Mouse (Mus musculus) limb, embryonic 10.5 days (tissue): ENCODE measurements around the gene Zbtb44. TPM values are rescaled to one million over a fixed set of nuclear protein-coding genes. Genes with fewer than 3 reads are reported as not detected.
A peak's percentile ranks its signal among the peaks of the same experiment; 100 is the strongest.

Experiments
- DNase-seq: peaks from one replicate; pipeline ENCODE4 v3.0.0-alpha.2; 2017; ENCODE audit warnings: low spot score
- H3K27ac ChIP-seq: fragments of 300-500 bp; sonication (generic); 2 replicates; pipeline ENCODE4 v1.5.1; 2016; ENCODE audit warnings: mild to moderate bottlenecking
- H3K27me3 ChIP-seq: fragments of 300-500 bp; sonication (generic); 2 replicates; pipeline ENCODE4 v1.6.1; 2016; ENCODE audit warnings: low read depth, mild to moderate bottlenecking; ENCODE audit not compliant: poor library complexity, severe bottlenecking
- H3K36me3 ChIP-seq: fragments of 300-500 bp; sonication (generic); 2 replicates; pipeline ENCODE4 v1.6.1; 2016; ENCODE audit warnings: mild to moderate bottlenecking, moderate library complexity
- H3K4me1 ChIP-seq: fragments of 300-500 bp; sonication (generic); 2 replicates; pipeline ENCODE4 v1.6.1; 2016
- H3K4me3 ChIP-seq: fragments of 300-500 bp; sonication (generic); 2 replicates; pipeline ENCODE4 v1.5.1; 2016; ENCODE audit warnings: mild to moderate bottlenecking, moderate library complexity
- H3K9me3 ChIP-seq: fragments of 300-500 bp; sonication (generic); replicated peaks from 2 replicates; pipeline ENCODE4 v1.6.1; 2016; ENCODE audit warnings: mild to moderate bottlenecking
- WGBS: fragments of 180-500 bp; shearing (Covaris S2); methylation state at CpG from one replicate; pipeline ENCODE4 v1.1.7; 2016; 5-methylcytosine and 5-hydroxymethylcytosine counted together
- polyA plus RNA-seq: library from polyadenylated mRNA; unstranded; fragments of >200 nt; fragmentation: Nextera tagmentation; extraction: Ambion mirVana; gene quantifications from 2 replicates; pipeline ENCODE4 v1.2.1, GENCODE M21; 2016

Gene Zbtb44
- polyA plus RNA-seq, 1 experiment from 2014 or later, result 4.8 TPM

- Histone ChIP-seq H3K4me3 (peak overlapping the region; percentile 24; the same call in 1 of the 2 replicates), H3K36me3 (no peaks in the 10 kb centered on the region), H3K27ac (no peak overlapping the region), H3K9me3 (no peaks in the 10 kb centered on the region), H3K27me3 (peaks cover 14% of the 10 kb centered on the region), H3K4me1 (peaks cover 9% of the 10 kb centered on the region)
- 7% methylated on average over 15 of the region's 15 CpGs for WGBS
- peak; percentile 82 for DNase-seq
These were observed 51.7 kb downstream of the Zbtb44 start for GRCm38 (mm10) chr9:31082054-31082666.

- Histone ChIP-seq H3K27me3 (peaks cover 18% of the 10 kb centered on the region), H3K4me3 (no peak overlapping the region), H3K36me3 (no peaks in the 10 kb centered on the region), H3K9me3 (no peaks in the 10 kb centered on the region), H3K4me1 (peaks cover 9% of the 10 kb centered on the region), H3K27ac (no peak overlapping the region)
- no peak for DNase-seq
- WGBS, result 78% methylated on average over 6 of the region's 6 CpGs
These were observed 52.3 kb downstream of the Zbtb44 start for GRCm38 (mm10) chr9:31082771-31083170.

- H3K4me1 ChIP-seq, result peaks cover 9% of the 10 kb centered on the region
- H3K36me3 ChIP-seq, result no peaks in the 10 kb centered on the region
- peaks cover 21% of the 10 kb centered on the region for H3K27me3 ChIP-seq
- WGBS, result 75% methylated on average over 5 of the region's 5 CpGs
- H3K4me3 ChIP-seq, result no peak overlapping the region
- no peaks in the 10 kb centered on the region for H3K9me3 ChIP-seq
- no peak for DNase-seq
- no peak overlapping the region for H3K27ac ChIP-seq
These were observed 55.1 kb downstream of the Zbtb44 start for GRCm38 (mm10) chr9:31085556-31085955.

GRCm38 (mm10) chr9:31086085-31086753 lies 55.8 kb downstream of the Zbtb44 start:
- H3K4me1 ChIP-seq, result peaks cover 9% of the 10 kb centered on the region
- no peaks in the 10 kb centered on the region for H3K9me3 ChIP-seq
- no peak overlapping the region for H3K27ac ChIP-seq
- no peaks in the 10 kb centered on the region for H3K36me3 ChIP-seq
- WGBS, result 16% methylated on average over 10 of the region's 10 CpGs
- DNase-seq, result peak; percentile 83
- H3K4me3 ChIP-seq, result no peak overlapping the region
- H3K27me3 ChIP-seq, result peaks cover 21% of the 10 kb centered on the region

DNA sequence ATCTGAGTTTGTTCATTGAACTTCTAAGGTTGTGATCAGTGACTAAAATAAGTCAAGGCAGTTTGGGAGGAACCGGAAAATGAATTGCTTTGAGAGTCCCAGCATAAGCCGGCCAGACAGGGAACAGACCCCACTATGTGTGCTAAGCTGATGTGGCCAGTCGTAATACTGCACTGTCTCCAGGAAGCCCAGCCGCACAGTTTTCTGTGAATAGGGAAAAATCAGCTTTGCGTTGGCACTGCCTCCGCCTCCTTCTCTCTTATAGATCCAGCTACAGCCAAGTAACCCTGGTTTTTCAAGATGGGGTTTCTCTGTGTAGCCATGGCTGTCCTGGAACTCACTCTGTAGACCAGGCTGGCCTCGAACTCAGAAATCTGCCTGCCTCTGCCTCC lies 56.3 kb downstream of the Zbtb44 start:
- H3K4me1 ChIP-seq, result peaks cover 9% of the 10 kb centered on the region
- 86% methylated on average over 7 of the region's 7 CpGs for WGBS
- no peak overlapping the region for H3K4me3 ChIP-seq
- H3K36me3 ChIP-seq, result no peaks in the 10 kb centered on the region
- no peak for DNase-seq
- H3K9me3 ChIP-seq, result no peaks in the 10 kb centered on the region
- no peak overlapping the region for H3K27ac ChIP-seq
- peaks cover 21% of the 10 kb centered on the region for H3K27me3 ChIP-seq

- peak; percentile 23 for DNase-seq
- Histone ChIP-seq H3K36me3 (no peaks in the 10 kb centered on the region), H3K27ac (no peak overlapping the region), H3K9me3 (no peaks in the 10 kb centered on the region), H3K27me3 (peaks cover 21% of the 10 kb centered on the region), H3K4me1 (peaks cover 4% of the 10 kb centered on the region; the same call in 1 of the 2 replicates), H3K4me3 (no peak overlapping the region)
- WGBS, result 78% methylated on average over 4 of the region's 4 CpGs
These were observed 57.0 kb downstream of the Zbtb44 start for GRCm38 (mm10) chr9:31087466-31087865.

DNA sequence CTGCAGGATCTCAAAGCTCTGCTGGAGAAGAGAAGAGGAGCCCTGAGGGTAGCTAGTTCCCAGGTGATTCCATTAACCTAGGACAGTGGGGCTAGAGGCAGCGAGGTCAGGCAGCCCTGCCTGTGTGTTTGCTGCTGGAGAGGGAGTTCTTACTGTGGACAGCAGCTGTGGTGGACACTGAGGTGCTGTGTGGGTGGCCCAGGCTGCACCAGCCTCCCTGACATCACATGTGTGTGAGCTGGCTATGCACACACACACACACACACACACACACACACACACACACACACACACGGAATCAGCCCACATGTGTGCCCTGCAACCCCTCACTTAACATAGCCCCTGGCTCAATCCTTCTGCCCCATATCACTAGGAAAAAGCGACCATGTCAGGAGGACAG lies 57.7 kb downstream of the Zbtb44 start:
- Histone ChIP-seq H3K27me3 (peaks cover 17% of the 10 kb centered on the region), H3K27ac (no peak overlapping the region), H3K36me3 (no peaks in the 10 kb centered on the region), H3K9me3 (no peaks in the 10 kb centered on the region), H3K4me1 (peaks cover 4% of the 10 kb centered on the region; the same call in 1 of the 2 replicates), H3K4me3 (no peak overlapping the region)
- WGBS, result 74% methylated on average over 3 of the region's 3 CpGs
- peak; percentile 26 for DNase-seq

GRCm38 (mm10) chr9:31088883-31089282 lies 58.4 kb downstream of the Zbtb44 start:
- WGBS, result 87% methylated on average over 4 of the region's 4 CpGs
- Histone ChIP-seq H3K36me3 (no peaks in the 10 kb centered on the region), H3K27ac (no peak overlapping the region), H3K9me3 (no peaks in the 10 kb centered on the region), H3K4me1 (peaks cover 4% of the 10 kb centered on the region; the same call in 1 of the 2 replicates), H3K4me3 (no peak overlapping the region), H3K27me3 (peaks cover 10% of the 10 kb centered on the region; the same call in 1 of the 2 replicates)
- DNase-seq, result peak; percentile 22

DNA sequence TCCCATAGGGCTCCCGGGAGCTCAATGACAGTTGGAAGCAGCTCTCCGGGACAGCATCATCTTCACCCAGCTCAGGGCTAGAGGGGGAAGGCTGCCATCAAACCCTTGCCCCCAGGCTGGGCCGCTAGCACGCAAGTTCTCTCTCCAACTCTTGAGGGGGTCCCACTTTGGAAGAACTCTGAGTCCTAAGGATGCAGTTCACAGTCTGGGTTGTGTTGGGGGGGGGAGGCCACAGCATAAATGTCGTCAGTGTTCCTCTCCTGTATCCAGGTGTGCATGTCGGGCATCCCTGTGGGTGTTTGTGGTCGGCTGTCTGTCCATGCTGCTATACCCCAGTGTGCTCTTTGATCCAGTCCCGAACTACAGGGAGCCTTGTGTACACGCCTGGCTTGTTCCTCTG lies 59.1 kb downstream of the Zbtb44 start:
- H3K4me1 ChIP-seq, result peaks cover 4% of the 10 kb centered on the region; the same call in 1 of the 2 replicates
- H3K27ac ChIP-seq, result no peak overlapping the region
- H3K36me3 ChIP-seq, result no peaks in the 10 kb centered on the region
- H3K9me3 ChIP-seq, result no peaks in the 10 kb centered on the region
- peak; percentile 22 for DNase-seq
- 0 out of 2 replicates have a peak, but pooled peaks cover 8% of the 10 kb centered on the region for H3K27me3 ChIP-seq
- WGBS, result 87% methylated on average over 9 of the region's 9 CpGs
- no peak overlapping the region for H3K4me3 ChIP-seq

DNA sequence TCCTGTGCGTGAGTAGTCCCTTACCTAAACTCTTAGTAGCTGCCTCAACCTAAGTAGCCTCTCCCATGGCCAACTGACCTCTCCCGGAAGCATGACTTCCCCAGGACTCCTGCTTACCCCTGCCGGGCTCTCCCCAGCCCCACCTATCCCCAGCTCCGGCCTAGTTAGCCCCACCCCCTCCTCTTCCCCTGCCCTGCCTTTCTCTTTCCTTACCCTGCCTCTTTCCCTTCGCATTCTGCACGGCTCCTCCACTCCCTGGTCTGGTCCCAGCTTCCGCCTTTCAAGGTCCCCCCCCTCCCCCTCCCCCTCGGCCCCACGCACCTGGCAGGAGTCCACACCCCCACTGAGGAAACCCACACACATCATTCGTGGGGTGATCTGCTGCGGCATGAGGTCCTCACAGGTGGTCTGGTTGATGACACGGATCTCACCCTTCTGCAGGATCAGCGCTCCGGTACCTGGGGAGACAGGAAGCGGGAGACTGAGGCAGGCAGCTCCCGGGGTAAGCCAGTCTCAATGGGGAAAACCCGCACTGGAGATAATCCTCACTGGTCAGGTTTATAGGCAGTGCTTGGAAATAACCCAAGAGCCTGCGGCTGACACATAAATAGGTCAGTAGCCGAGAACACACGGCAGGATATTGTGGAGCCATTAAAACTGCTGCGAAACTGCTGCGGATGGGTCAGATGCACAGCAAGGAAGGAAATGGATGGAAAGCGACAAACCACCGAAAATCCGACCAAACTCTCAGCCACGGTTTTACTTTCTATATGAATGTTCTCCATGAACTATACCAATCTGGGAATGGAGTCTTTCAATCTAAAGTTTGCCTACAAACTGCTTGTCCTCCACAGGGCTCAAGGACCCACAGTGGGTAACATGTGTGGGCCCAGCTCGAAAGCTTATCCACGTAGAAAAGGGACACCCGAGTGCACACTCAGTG lies 59.9 kb downstream of the Zbtb44 start:
- Histone ChIP-seq H3K27ac (no peak overlapping the region), H3K9me3 (no peaks in the 10 kb centered on the region), H3K4me3 (no peak overlapping the region), H3K4me1 (peaks cover 4% of the 10 kb centered on the region; the same call in 1 of the 2 replicates), H3K36me3 (no peaks in the 10 kb centered on the region), H3K27me3 (0 out of 2 replicates have a peak, but pooled peaks cover 8% of the 10 kb centered on the region)
- DNase-seq, result peak; percentile 28
- WGBS, result 84% methylated on average over 29 of the region's 29 CpGs

DNA sequence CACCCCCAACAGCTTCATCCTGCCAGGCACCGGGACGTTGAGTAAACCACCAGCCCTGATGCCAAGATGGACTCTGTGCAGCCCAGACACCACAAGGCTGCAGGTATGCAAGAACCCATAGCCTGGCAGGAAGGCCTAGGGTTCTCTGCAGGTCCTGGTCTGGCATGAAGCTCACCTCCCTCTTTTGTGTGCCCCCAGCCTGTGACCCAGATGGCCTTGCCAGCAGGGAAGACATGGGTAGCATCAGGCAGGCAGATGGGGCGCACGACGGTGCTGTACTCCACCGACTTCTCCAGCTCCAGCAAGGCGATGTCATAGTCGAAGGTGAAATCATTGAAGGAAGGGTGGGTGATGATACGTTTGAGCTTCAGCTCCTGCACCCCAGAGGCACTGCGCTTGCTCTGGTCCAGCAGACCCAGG lies 60.7 kb downstream of the Zbtb44 start:
- peaks cover 2% of the 10 kb centered on the region; the same call in 1 of the 2 replicates for H3K4me1 ChIP-seq
- H3K9me3 ChIP-seq, result no peaks in the 10 kb centered on the region
- H3K27me3 ChIP-seq, result 0 out of 2 replicates have a peak, but pooled peaks cover 8% of the 10 kb centered on the region
- WGBS, result 95% methylated on average over 10 of the region's 10 CpGs
- no peaks in the 10 kb centered on the region for H3K36me3 ChIP-seq
- no peak for DNase-seq
- no peak overlapping the region for H3K27ac ChIP-seq
- no peak overlapping the region for H3K4me3 ChIP-seq

GRCm38 (mm10) chr9:31092111-31092832 lies 61.8 kb downstream of the Zbtb44 start:
- peak; percentile 22 for DNase-seq
- 90% methylated on average over 18 of the region's 18 CpGs for WGBS
- Histone ChIP-seq H3K4me1 (no peaks in the 10 kb centered on the region), H3K9me3 (no peaks in the 10 kb centered on the region), H3K27me3 (0 out of 2 replicates have a peak, but pooled peaks cover 6% of the 10 kb centered on the region), H3K36me3 (no peaks in the 10 kb centered on the region), H3K27ac (no peak overlapping the region), H3K4me3 (no peak overlapping the region)
